Mouse (Mus musculus): ENCODE measurements around the gene Rogdi. TPM values are rescaled to one million over a fixed set of nuclear protein-coding genes. Genes with fewer than 3 reads are reported as not detected.

The Rogdi gene
- polyA plus RNA-seq, 1 experiment from 2014 or later = 74.1 TPM

DNA sequence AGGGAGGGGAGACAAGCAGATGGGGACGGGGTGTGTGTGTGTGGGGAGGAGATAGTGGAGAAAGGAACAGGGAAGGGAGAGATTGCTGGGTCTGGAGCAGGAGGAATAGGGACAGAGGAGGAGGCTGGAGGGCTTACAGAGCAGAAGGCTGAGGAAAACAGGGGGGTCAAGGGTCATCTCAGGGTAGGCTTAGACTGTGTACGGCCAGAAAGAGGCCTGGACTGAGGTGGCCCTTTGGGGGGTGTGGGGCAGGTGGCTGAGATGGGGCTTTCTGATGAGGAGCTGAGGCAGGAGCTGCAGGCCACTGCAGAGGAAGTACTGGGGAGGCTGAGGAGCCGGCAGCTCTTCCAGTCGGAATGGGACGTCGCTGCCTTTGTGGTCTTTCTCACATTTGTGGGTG, 5.9 kb downstream of the Rogdi start:
- no peak for ATAC-seq (replicated peaks; ENCODE audit: low FRiP score)
- H3K27ac ChIP-seq (ENCODE audit: low read depth, low read length) = no peak overlapping the region

DNA sequence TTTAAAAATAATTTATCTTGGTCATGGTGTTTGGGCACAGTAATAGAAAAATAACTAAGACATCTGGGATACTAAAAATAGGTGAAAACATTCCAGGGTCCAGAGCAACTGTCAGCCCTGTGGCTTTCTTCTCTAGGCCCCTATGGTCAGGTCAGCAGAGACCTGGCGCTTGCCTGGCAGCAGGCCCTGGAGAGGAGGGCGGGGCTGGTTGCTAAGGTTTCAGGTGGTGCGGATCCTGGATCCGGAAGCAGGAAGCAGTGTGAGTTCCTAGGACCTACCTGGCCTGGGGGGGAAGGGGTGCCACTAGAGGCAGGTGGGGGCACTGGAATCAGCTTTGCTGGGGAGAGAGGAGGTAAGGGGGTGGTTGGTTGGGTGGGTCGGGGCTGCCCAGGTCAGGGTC, 6.3 kb downstream of the Rogdi start, which contains the start of gene Smim22:
TSS of gene Smim22 (plus strand) at position 222 of the 400 bp plus-strand sequence.
- Histone ChIP-seq H3K27me3 (ENCODE audit: control insufficient read depth, insufficient read depth, low read length) (no peaks in the 10 kb centered on the region), H3K4me2 (ENCODE audit: low read depth, low read length, severe bottlenecking) (no peak within 1 kb of the TSS), H3K9ac (ENCODE audit: low read length) (no peak within 1 kb of the TSS), H3K9me3 (ENCODE audit: control insufficient read depth, low read length) (no peaks in the 10 kb centered on the region), H3K4me1 (replicated peaks; ENCODE audit: control insufficient read depth, insufficient read depth, low read length) (no peaks in the 10 kb centered on the region), H3K36me3 (ENCODE audit: control insufficient read depth, insufficient read depth, low read length) (no peaks in the 10 kb centered on the region), H3K27ac (ENCODE audit: low read depth, low read length) (no peak within 1 kb of the TSS), H3K4me3 (ENCODE audit: low read depth, low read length) (no peak within 1 kb of the TSS)
- 43% methylated on average over 5 of the region's 5 CpGs for WGBS
- DNase-seq (ENCODE audit: low spot score) (no peak), ATAC-seq (replicated peaks; ENCODE audit: low FRiP score) (no peak)

More for the DNA sequence above, 5.9 kb downstream of the Rogdi start:
- Histone ChIP-seq H3K4me1 (replicated peaks; ENCODE audit: control insufficient read depth, insufficient read depth, low read length) (peaks cover 3% of the 10 kb centered on the region; the same call in 1 of the 2 replicates), H3K27me3 (ENCODE audit: control insufficient read depth, insufficient read depth, low read length) (no peaks in the 10 kb centered on the region), H3K4me3 (ENCODE audit: low read depth, low read length) (no peak overlapping the region), H3K4me2 (ENCODE audit: low read depth, low read length, severe bottlenecking) (no peak overlapping the region), H3K9ac (ENCODE audit: low read length) (no peak overlapping the region), H3K36me3 (ENCODE audit: control insufficient read depth, insufficient read depth, low read length) (no peaks in the 10 kb centered on the region), H3K9me3 (ENCODE audit: control insufficient read depth, low read length) (no peaks in the 10 kb centered on the region)
- 51% methylated on average over 6 of the region's 6 CpGs for WGBS
- DNase-seq (ENCODE audit: low spot score) = no peak

DNA sequence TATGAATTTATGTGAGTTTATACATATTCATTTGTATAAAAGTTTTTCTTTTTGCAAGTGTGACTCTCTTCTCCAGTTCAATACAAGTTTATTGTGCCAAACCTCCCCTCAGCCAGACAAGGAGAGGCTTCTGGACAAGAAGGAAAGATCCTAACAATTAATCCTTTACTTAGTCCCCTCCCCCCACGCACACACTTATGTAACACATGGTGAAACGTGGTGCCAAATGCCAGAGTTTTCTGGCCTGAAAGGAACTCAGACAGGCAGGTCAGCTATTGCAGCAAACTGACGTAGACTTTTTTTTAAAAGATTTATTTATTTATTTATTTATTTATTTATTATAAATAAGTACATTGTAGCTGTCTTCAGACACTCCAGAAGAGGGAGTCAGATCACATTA, 12.7 kb downstream of the Rogdi start:
- no peak for ATAC-seq (replicated peaks; ENCODE audit: low FRiP score)
- Histone ChIP-seq H3K27me3 (ENCODE audit: control insufficient read depth, insufficient read depth, low read length) (no peaks in the 10 kb centered on the region), H3K4me2 (ENCODE audit: low read depth, low read length, severe bottlenecking) (no peak overlapping the region), H3K4me3 (ENCODE audit: low read depth, low read length) (no peak overlapping the region), H3K9ac (ENCODE audit: low read length) (no peak overlapping the region), H3K9me3 (ENCODE audit: control insufficient read depth, low read length) (no peaks in the 10 kb centered on the region), H3K36me3 (ENCODE audit: control insufficient read depth, insufficient read depth, low read length) (no peaks in the 10 kb centered on the region), H3K4me1 (replicated peaks; ENCODE audit: control insufficient read depth, insufficient read depth, low read length) (no peaks in the 10 kb centered on the region), H3K27ac (ENCODE audit: low read depth, low read length) (no peak overlapping the region)
- no peak for DNase-seq (ENCODE audit: low spot score)
- 76% methylated on average over 3 of the region's 3 CpGs for WGBS

DNA sequence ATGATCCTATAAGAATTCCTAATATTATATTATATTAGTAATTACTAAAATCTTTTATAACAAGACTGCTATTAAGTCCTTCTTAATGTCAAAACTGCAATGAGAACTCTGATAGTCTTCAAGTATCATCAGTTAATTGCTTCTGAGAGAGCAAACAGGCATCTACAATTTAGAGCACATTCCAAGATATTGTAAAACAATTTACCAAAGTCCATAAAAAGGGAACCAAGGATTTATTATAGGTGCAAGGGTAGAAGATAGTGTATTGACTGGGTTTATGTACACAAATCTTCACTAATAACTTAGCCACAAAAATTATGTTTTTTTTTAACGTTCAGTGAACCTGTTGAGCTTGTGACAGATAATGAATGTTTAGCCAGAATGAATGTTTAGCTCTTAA, 14.4 kb downstream of the Rogdi start:
- H3K27me3 ChIP-seq (ENCODE audit: control insufficient read depth, insufficient read depth, low read length) = no peaks in the 10 kb centered on the region
- no peak overlapping the region for H3K27ac ChIP-seq (ENCODE audit: low read depth, low read length)
- H3K9me3 ChIP-seq (ENCODE audit: control insufficient read depth, low read length) = no peaks in the 10 kb centered on the region
- DNase-seq (ENCODE audit: low spot score) (no peak), ATAC-seq (replicated peaks; ENCODE audit: low FRiP score) (no peak)
- no peaks in the 10 kb centered on the region for H3K4me1 ChIP-seq (replicated peaks; ENCODE audit: control insufficient read depth, insufficient read depth, low read length)
- no peak overlapping the region for H3K4me2 ChIP-seq (ENCODE audit: low read depth, low read length, severe bottlenecking)
- H3K4me3 ChIP-seq (ENCODE audit: low read depth, low read length) = no peak overlapping the region
- 86% methylated on average over 1 of the region's 1 CpGs for WGBS
- no peaks in the 10 kb centered on the region for H3K36me3 ChIP-seq (ENCODE audit: control insufficient read depth, insufficient read depth, low read length)
- no peak overlapping the region for H3K9ac ChIP-seq (ENCODE audit: low read length)

DNA sequence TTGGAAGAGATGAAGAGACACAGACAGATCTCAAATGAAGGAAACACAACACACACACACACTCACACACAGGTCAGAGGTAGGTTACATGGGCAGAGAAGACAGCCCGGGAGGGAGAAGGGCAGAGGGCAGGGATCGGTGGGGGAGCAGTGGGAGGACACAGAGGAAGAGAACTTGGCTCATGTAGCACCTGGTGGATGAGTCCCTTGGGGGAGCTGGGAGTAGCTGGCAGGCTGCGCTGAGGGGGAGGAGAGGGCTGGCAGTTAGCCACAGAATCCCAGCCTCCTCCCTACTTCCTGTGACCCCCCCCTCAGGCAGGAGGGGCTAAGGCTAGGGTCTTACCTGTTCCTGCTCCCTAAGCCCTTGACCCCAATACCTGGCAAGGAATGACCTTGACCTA, 15.8 kb downstream of the Rogdi start, which contains the start of gene Sept12:
TSS of gene Sept12 (minus strand) at position 300 of the 400 bp plus-strand sequence.
- Histone ChIP-seq H3K27ac (ENCODE audit: low read depth, low read length) (no peak within 1 kb of the TSS), H3K4me3 (ENCODE audit: low read depth, low read length) (no peak within 1 kb of the TSS), H3K4me2 (ENCODE audit: low read depth, low read length, severe bottlenecking) (no peak within 1 kb of the TSS), H3K4me1 (replicated peaks; ENCODE audit: control insufficient read depth, insufficient read depth, low read length) (no peaks in the 10 kb centered on the region), H3K9me3 (ENCODE audit: control insufficient read depth, low read length) (no peaks in the 10 kb centered on the region), H3K9ac (ENCODE audit: low read length) (no peak within 1 kb of the TSS), H3K27me3 (ENCODE audit: control insufficient read depth, insufficient read depth, low read length) (no peaks in the 10 kb centered on the region), H3K36me3 (ENCODE audit: control insufficient read depth, insufficient read depth, low read length) (no peaks in the 10 kb centered on the region)
- 77% methylated on average over 3 of the region's 3 CpGs for WGBS
- DNase-seq (ENCODE audit: low spot score) (no peak), ATAC-seq (replicated peaks; ENCODE audit: low FRiP score) (no peak)

DNA sequence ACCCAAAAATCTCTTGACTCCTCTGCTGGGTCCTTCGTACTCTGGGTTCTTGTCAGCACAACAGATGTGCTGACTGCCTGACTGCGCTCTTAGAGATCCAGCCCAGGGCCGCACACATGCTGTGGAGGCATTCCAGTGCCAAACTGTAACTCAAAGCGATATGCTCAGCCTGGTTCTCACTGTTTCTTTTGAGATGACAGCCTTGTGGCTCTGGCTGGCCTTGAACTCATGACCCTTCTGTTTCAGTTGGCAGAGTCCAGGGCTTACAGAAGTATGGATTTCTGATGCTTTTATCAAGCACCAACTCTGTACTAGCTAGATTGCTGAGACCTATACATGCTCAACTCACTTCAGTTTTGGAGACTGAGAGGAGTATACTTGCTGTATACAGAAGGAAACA, 20.1 kb downstream of the Rogdi start:
- 83% methylated on average over 4 of the region's 4 CpGs for WGBS
- DNase-seq (ENCODE audit: low spot score) (no peak), ATAC-seq (replicated peaks; ENCODE audit: low FRiP score) (no peak)
- no peak overlapping the region for H3K4me2 ChIP-seq (ENCODE audit: low read depth, low read length, severe bottlenecking)
- H3K9me3 ChIP-seq (ENCODE audit: control insufficient read depth, low read length) = no peaks in the 10 kb centered on the region
- no peak overlapping the region for H3K27ac ChIP-seq (ENCODE audit: low read depth, low read length)
- no peaks in the 10 kb centered on the region for H3K36me3 ChIP-seq (ENCODE audit: control insufficient read depth, insufficient read depth, low read length)
- H3K4me3 ChIP-seq (ENCODE audit: low read depth, low read length) = no peak overlapping the region
- no peaks in the 10 kb centered on the region for H3K4me1 ChIP-seq (replicated peaks; ENCODE audit: control insufficient read depth, insufficient read depth, low read length)
- no peaks in the 10 kb centered on the region for H3K27me3 ChIP-seq (ENCODE audit: control insufficient read depth, insufficient read depth, low read length)
- no peak overlapping the region for H3K9ac ChIP-seq (ENCODE audit: low read length)

DNA sequence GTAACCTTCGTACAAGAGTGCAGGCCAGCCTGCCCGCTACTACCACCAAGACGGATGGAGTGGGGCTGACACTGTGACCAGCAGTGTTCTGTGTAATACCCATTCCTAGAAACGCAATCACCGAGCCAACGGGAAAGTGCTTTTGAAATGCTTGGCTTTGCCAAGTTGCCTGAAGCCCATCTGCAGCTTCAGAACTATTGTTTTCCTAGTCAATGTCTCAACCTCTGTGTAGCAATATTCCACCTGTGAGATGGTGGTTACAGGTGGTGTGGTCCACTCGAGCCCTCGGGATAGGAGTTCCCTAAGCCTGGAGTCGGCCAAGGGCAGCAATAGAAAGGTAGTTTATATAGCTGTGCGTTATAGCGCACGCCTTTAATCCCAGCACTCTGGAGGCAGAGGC, 28.6 kb downstream of the Rogdi start:
- Histone ChIP-seq H3K4me2 (ENCODE audit: low read depth, low read length, severe bottlenecking) (no peak overlapping the region), H3K9me3 (ENCODE audit: control insufficient read depth, low read length) (no peaks in the 10 kb centered on the region), H3K27ac (ENCODE audit: low read depth, low read length) (no peak overlapping the region), H3K36me3 (ENCODE audit: control insufficient read depth, insufficient read depth, low read length) (no peaks in the 10 kb centered on the region), H3K4me3 (ENCODE audit: low read depth, low read length) (no peak overlapping the region), H3K9ac (ENCODE audit: low read length) (no peak overlapping the region), H3K4me1 (replicated peaks; ENCODE audit: control insufficient read depth, insufficient read depth, low read length) (no peaks in the 10 kb centered on the region), H3K27me3 (ENCODE audit: control insufficient read depth, insufficient read depth, low read length) (no peaks in the 10 kb centered on the region)
- WGBS = 91% methylated on average over 12 of the region's 12 CpGs
- DNase-seq (ENCODE audit: low spot score) (no peak), ATAC-seq (replicated peaks; ENCODE audit: low FRiP score) (no peak)

DNA sequence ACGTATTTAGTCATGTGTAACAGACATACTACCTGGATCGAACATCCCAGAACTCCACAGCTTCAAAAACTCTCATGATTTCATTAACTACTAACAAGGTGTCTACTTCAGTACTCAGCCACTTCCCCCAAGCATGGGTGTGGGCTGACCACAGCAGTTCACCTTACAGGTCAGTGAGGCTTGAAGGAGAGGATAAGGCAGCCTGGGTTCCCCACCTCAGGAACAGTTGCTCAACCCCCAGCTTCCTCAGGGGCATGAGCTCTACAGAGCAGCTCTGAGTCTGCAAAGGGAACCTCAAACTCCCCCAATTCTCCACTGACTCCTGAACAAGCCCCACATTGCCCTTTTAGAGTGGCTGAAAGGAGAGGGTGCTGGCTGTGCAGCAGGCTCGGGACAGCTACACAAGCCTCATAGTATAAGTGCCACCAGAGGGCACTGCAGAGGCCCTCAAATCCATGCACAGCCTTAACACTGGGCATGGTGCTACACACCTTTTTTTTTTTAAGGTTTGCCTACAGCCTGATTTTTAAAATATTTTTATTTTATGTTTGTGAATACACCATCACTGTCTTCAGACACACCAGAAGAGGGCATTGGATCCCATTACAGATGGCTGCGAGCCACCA, 33.5 kb downstream of the Rogdi start:
- no peaks in the 10 kb centered on the region for H3K4me1 ChIP-seq (replicated peaks; ENCODE audit: control insufficient read depth, insufficient read depth, low read length)
- H3K9me3 ChIP-seq (ENCODE audit: control insufficient read depth, low read length) = no peaks in the 10 kb centered on the region
- DNase-seq (ENCODE audit: low spot score) = no peak
- 72% methylated on average over 4 of the region's 4 CpGs for WGBS
- ATAC-seq (replicated peaks; ENCODE audit: low FRiP score) = no peak
- no peak overlapping the region for H3K9ac ChIP-seq (ENCODE audit: low read length)
- H3K27me3 ChIP-seq (ENCODE audit: control insufficient read depth, insufficient read depth, low read length) = no peaks in the 10 kb centered on the region
- no peak overlapping the region for H3K27ac ChIP-seq (ENCODE audit: low read depth, low read length)
- H3K4me2 ChIP-seq (ENCODE audit: low read depth, low read length, severe bottlenecking) = no peak overlapping the region
- H3K4me3 ChIP-seq (ENCODE audit: low read depth, low read length) = no peak overlapping the region
- no peaks in the 10 kb centered on the region for H3K36me3 ChIP-seq (ENCODE audit: control insufficient read depth, insufficient read depth, low read length)

Data from forebrain, embryonic 11.5 days (tissue).